Mouse (Mus musculus): ENCODE results near the gene Ppp1r7.

DNA sequence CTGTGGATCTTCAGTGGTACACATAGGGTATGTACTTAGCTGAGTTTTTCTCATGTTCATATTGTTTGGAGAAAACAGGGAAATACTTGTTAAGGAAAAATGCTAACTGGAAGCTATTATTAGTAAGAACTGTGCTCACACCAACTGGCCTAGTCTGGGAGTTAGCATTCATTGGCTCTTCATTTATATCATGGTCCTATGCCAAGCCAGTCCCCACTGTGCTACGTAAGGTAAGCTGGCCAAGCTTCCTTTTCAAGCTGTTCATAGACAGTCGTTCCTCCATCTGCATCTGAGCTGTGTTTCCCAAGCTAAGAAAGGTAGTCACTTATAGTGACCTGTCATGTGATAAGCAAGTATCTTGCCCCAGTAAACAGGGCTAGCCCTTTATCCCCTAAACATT, 10.1 kb downstream of the Ppp1r7 start:
- no peak for TF ChIP-seq POLR2A (IDR thresholded peaks at IDR 0.05; ENCODE audit: borderline replicate concordance, extremely low read depth, low read depth, low read length)
- TF ChIP-seq CTCF (IDR thresholded peaks at IDR 0.05; ENCODE audit: insufficient read depth, low read length): no peak
